Mouse (Mus musculus) kidney, postnatal 0 days (tissue): Measurements from ENCODE around the gene Rnf26. TPM values are rescaled to one million over a fixed set of nuclear protein-coding genes. Genes with fewer than 3 reads are reported as not detected.

Experiments used
- ATAC-seq: fragments of 200-750 bp; cut with Nextera tagmentation; replicated peaks from 2 replicates; pipeline ENCODE4 v1.8.0; 2017; ENCODE audit warnings: low read depth, moderate number of reproducible peaks, moderate TSS enrichment, moderate library complexity; ENCODE audit not compliant: low FRiP score
- DNase-seq: peaks from one replicate; pipeline ENCODE4 v3.0.0-alpha.2; 2016; ENCODE audit warnings: low spot score
- H3K27ac ChIP-seq: fragments of 300-500 bp; sonication (generic); 2 replicates; pipeline ENCODE4 v1.5.1; 2014; ENCODE audit warnings: mild to moderate bottlenecking
- H3K27me3 ChIP-seq: fragments of 300-500 bp; sonication (generic); 2 replicates; pipeline ENCODE4 v1.6.1; 2014; ENCODE audit warnings: low read length, mixed read lengths; ENCODE audit not compliant: insufficient read depth
- H3K36me3 ChIP-seq: fragments of 300-500 bp; sonication (generic); 2 replicates; pipeline ENCODE4 v1.6.1; 2014; ENCODE audit warnings: low read length, mixed read lengths; ENCODE audit not compliant: insufficient read depth
- H3K4me1 ChIP-seq: fragments of 300-500 bp; sonication (generic); replicated peaks from 2 replicates; pipeline ENCODE4 v1.6.1; 2014; ENCODE audit warnings: antibody characterized with exemption, low read length, mixed read lengths; ENCODE audit not compliant: insufficient read depth
- H3K4me2 ChIP-seq: fragments of 300-500 bp; sonication (generic); 2 replicates; pipeline ENCODE4 v1.6.1; 2014; ENCODE audit warnings: mild to moderate bottlenecking, low read length, moderate library complexity, mixed read lengths
- H3K4me3 ChIP-seq: fragments of 300-500 bp; sonication (generic); replicated peaks from 2 replicates; pipeline ENCODE4 v1.5.1; 2014; ENCODE audit warnings: low read depth, low read length
- H3K9ac ChIP-seq: fragments of 300-500 bp; sonication (generic); 2 replicates; pipeline ENCODE4 v1.6.1; 2014; ENCODE audit warnings: low read depth, low read length
- H3K9me3 ChIP-seq: fragments of 300-500 bp; sonication (generic); replicated peaks from 2 replicates; pipeline ENCODE4 v1.6.1; 2016; ENCODE audit warnings: low read length, inconsistent platforms, mixed read lengths
- CTCF ChIP-seq: IDR thresholded peaks from 2 replicates; pipeline ENCODE4 v1.5.1; 2016; ENCODE audit warnings: antibody characterized with exemption, low read depth, mild to moderate bottlenecking, moderate library complexity
- WGBS: fragments of 180-500 bp; shearing (Covaris S2); extraction: QIAGEN DNeasy Blood & Tissue Kit; methylation state at CpG from one replicate; pipeline ENCODE4 v1.1.7; 2014; 5-methylcytosine and 5-hydroxymethylcytosine counted together
- polyA plus RNA-seq: library from polyadenylated mRNA; unstranded; fragments of >200 nt; fragmentation: Nextera tagmentation; extraction: Ambion mirVana; gene quantifications from 2 replicates; pipeline ENCODE4 v1.2.1, GENCODE M21; 2015

Gene Rnf26
- polyA plus RNA-seq, 1 experiment from 2014 or later: 46.6 TPM

GRCm38 (mm10) chr9:44108269-44109055 lies 4.9 kb downstream of the Rnf26 start:
- Histone ChIP-seq H3K4me2 (peak overlapping the region; percentile 45), H3K36me3 (no peaks in the 10 kb centered on the region), H3K27me3 (no peaks in the 10 kb centered on the region), H3K27ac (no peak overlapping the region; the same call in 1 of the 2 replicates), H3K9ac (0 out of 2 replicates have a peak overlapping the region, but pooled peaks have one; percentile 31), H3K4me3 (no peak overlapping the region), H3K4me1 (peaks cover 45% of the 10 kb centered on the region), H3K9me3 (no peaks in the 10 kb centered on the region)
- WGBS: 70% methylated on average over 31 of the region's 31 CpGs
- no peak for TF ChIP-seq CTCF
- ATAC-seq (no peak), DNase-seq (no peak)

GRCm38 (mm10) chr9:44107557-44108179 lies 5.6 kb downstream of the Rnf26 start:
- H3K9me3 ChIP-seq: no peaks in the 10 kb centered on the region
- H3K9ac ChIP-seq: 0 out of 2 replicates have a peak overlapping the region, but pooled peaks have one; percentile 31
- peaks cover 45% of the 10 kb centered on the region for H3K4me1 ChIP-seq
- no peaks in the 10 kb centered on the region for H3K36me3 ChIP-seq
- peak; percentile 57 for TF ChIP-seq CTCF
- H3K27me3 ChIP-seq: no peaks in the 10 kb centered on the region
- DNase-seq (no peak), ATAC-seq (peak; percentile 14; the same call in 1 of the 2 replicates)
- H3K4me3 ChIP-seq: 0 out of 2 replicates have a peak overlapping the region, but pooled peaks have one; percentile 0
- H3K4me2 ChIP-seq: peak overlapping the region; percentile 45
- peak overlapping the region; percentile 63 for H3K27ac ChIP-seq
- WGBS: 29% methylated on average over 25 of the region's 25 CpGs

GRCm38 (mm10) chr9:44107110-44107509 lies 6.2 kb downstream of the Rnf26 start, which contains the start of gene C1qtnf5:
Gene C1qtnf5, plus strand, starts transcription at chr9:44107245.
- peak within 1 kb of the TSS; percentile 45 for H3K4me2 ChIP-seq
- H3K36me3 ChIP-seq: no peaks in the 10 kb centered on the region
- peak; percentile 15; the same call in 1 of the 2 replicates for ATAC-seq
- H3K4me3 ChIP-seq: 0 out of 2 replicates have a peak within 1 kb of the TSS, but pooled peaks have one; percentile 0
- WGBS: 17% methylated on average over 8 of the region's 8 CpGs
- 0 out of 2 replicates have a peak within 1 kb of the TSS, but pooled peaks have one; percentile 35 for H3K9ac ChIP-seq
- no peaks in the 10 kb centered on the region for H3K9me3 ChIP-seq
- DNase-seq: peak; percentile 94
- no peaks in the 10 kb centered on the region for H3K27me3 ChIP-seq
- peak within 1 kb of the TSS; percentile 63 for H3K27ac ChIP-seq
- H3K4me1 ChIP-seq: peaks cover 45% of the 10 kb centered on the region
- TF ChIP-seq CTCF: no peak

- TF ChIP-seq CTCF: no peak
- DNase-seq (no peak), ATAC-seq (no peak)
- Histone ChIP-seq H3K4me3 (no peak overlapping the region), H3K27ac (peak overlapping the region; percentile 63; the same call in 1 of the 2 replicates), H3K27me3 (no peaks in the 10 kb centered on the region), H3K9ac (0 out of 2 replicates have a peak overlapping the region, but pooled peaks have one; percentile 35), H3K9me3 (no peaks in the 10 kb centered on the region), H3K4me1 (peaks cover 45% of the 10 kb centered on the region), H3K36me3 (no peaks in the 10 kb centered on the region), H3K4me2 (no peak overlapping the region)
- 65% methylated on average over 4 of the region's 4 CpGs for WGBS
These were observed 6.7 kb downstream of the Rnf26 start for GRCm38 (mm10) chr9:44106596-44106995.

- ATAC-seq (no peak), DNase-seq (no peak)
- WGBS: 73% methylated on average over 7 of the region's 7 CpGs
- Histone ChIP-seq H3K27me3 (no peaks in the 10 kb centered on the region), H3K9me3 (no peaks in the 10 kb centered on the region), H3K4me2 (no peak overlapping the region), H3K27ac (no peak overlapping the region), H3K9ac (0 out of 2 replicates have a peak overlapping the region, but pooled peaks have one; percentile 35), H3K36me3 (no peaks in the 10 kb centered on the region), H3K4me3 (no peak overlapping the region), H3K4me1 (peaks cover 45% of the 10 kb centered on the region)
- no peak for TF ChIP-seq CTCF
These were observed 7.1 kb downstream of the Rnf26 start for GRCm38 (mm10) chr9:44106182-44106581.

- Histone ChIP-seq H3K9me3 (no peaks in the 10 kb centered on the region), H3K27me3 (no peaks in the 10 kb centered on the region), H3K4me3 (no peak overlapping the region), H3K9ac (no peak overlapping the region), H3K4me1 (peaks cover 45% of the 10 kb centered on the region), H3K4me2 (no peak overlapping the region), H3K36me3 (no peaks in the 10 kb centered on the region), H3K27ac (no peak overlapping the region)
- WGBS: 69% methylated on average over 10 of the region's 10 CpGs
- TF ChIP-seq CTCF: no peak
- ATAC-seq: no peak
- no peak for DNase-seq
These were observed 7.5 kb downstream of the Rnf26 start for GRCm38 (mm10) chr9:44105781-44106180.
